Mouse (Mus musculus): ENCODE results near the gene Zpbp2. TPM values are rescaled to one million over a fixed set of nuclear protein-coding genes. Genes with fewer than 3 reads are reported as not detected.
"Not testable (repeated sequence)": the region's sequence is repeated elsewhere in the genome, so short reads cannot be mapped to it uniquely, and the experiment has no call there.

Zpbp2 gene
- polyA plus RNA-seq, 1 experiment, result not detected

DNA sequence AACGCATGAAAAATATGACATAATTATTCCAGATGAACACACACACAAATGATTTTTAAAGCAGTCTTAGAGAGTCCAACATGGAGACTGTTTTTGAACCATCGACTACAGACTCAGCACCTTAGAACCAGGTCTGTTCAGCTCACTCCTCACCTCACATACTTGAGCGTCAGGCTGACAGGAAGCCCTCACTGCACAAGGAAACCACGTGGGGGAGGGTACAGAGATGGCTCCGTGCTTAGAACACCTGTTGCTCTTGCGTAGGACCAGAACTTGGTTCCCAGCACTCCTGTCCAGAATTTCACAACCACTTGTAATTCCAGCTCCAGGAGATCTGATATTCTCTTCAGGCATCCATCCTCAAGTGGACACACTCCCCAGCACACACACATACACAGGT lies 44.1 kb downstream of the Zpbp2 start:
- no peak overlapping the region for H3K27ac ChIP-seq (ENCODE audit: insufficient read depth, low read depth, low read length)
- H3K4me3 ChIP-seq (ENCODE audit: insufficient read depth, low read depth, low read length), result no peak overlapping the region
- TF ChIP-seq POLR2A (IDR thresholded peaks at IDR 0.05; ENCODE audit: insufficient read depth, low read depth, low read length) (no peak), CTCF (IDR thresholded peaks at IDR 0.05; ENCODE audit: insufficient read depth, low read depth, low read length) (no peak)
- 71% methylated on average over 6 of the region's 6 CpGs for WGBS
- no peaks in the 10 kb centered on the region for H3K4me1 ChIP-seq (ENCODE audit: control insufficient read depth, insufficient read depth, low read length)

DNA sequence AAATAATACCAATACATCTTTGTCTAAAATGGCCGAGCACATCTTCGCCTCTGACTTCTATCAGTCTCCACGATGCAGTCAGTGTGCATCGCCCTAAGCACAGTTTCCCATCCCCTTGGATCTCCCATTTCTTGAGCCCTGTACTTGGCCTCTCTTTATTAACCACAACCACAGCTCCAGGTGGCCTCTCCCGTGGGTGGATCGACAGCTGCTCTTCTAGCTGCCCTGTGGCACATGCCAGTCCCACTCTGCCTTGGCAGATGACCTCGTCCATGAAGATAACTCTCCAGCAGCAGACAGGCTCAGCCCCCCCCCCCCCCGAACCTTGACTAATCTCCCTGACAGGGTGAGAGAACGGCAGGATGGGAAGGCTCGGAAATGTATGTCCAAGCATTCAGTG lies 44.6 kb downstream of the Zpbp2 start:
- TF ChIP-seq CTCF (IDR thresholded peaks at IDR 0.05; ENCODE audit: insufficient read depth, low read depth, low read length), result no peak
- TF ChIP-seq POLR2A (IDR thresholded peaks at IDR 0.05; ENCODE audit: insufficient read depth, low read depth, low read length), result no peak
- no peak overlapping the region for H3K4me3 ChIP-seq (ENCODE audit: insufficient read depth, low read depth, low read length)
- H3K4me1 ChIP-seq (ENCODE audit: control insufficient read depth, insufficient read depth, low read length), result no peaks in the 10 kb centered on the region
- 78% methylated on average over 10 of the region's 10 CpGs for WGBS
- no peak overlapping the region for H3K27ac ChIP-seq (ENCODE audit: insufficient read depth, low read depth, low read length)

DNA sequence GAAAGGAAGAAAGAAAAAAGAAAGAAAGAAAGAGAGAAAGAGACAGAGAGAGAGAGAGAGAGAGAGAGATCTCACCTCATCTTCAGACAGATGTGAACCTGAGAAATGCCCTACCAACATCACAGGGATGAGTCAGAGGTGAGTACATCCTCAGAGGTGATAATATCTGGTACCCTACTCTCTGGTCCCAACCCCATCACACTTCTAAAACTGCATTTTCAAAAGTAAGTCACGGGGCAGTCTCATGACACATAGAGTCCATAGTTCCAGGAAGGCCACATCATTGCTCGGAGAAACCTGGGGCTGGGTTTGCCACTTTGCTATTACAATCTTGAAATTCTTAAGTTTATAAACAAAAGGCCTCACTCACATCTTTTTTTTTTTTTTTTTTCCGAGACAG lies 45.1 kb downstream of the Zpbp2 start:
- Histone ChIP-seq H3K4me1 (ENCODE audit: control insufficient read depth, insufficient read depth, low read length) (no peaks in the 10 kb centered on the region), H3K4me3 (ENCODE audit: insufficient read depth, low read depth, low read length) (no peak overlapping the region), H3K27ac (ENCODE audit: insufficient read depth, low read depth, low read length) (no peak overlapping the region)
- TF ChIP-seq POLR2A (IDR thresholded peaks at IDR 0.05; ENCODE audit: insufficient read depth, low read depth, low read length), result no peak
- no peak for TF ChIP-seq CTCF (IDR thresholded peaks at IDR 0.05; ENCODE audit: insufficient read depth, low read depth, low read length)
- 73% methylated on average over 3 of the region's 3 CpGs for WGBS

DNA sequence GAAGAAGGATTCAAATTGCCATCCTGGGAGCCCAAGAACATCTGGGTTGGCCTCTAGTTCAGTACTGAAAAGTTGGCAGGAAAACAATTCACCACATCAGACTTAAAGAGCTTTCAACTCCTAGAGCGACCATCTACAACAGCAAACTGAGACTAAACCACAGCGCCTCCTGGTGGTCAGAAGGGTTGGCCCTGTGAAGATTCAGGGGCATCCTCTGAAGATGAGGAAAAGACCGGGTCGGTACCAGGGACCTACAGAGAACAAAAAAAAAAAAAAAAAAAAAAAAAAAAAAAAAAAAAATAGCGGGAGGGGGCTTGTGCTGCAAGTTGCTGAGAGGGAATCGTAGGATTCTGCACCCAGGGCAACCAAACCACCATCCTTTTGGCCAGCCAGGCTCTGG lies 46.5 kb downstream of the Zpbp2 start:
- Histone ChIP-seq H3K27ac (ENCODE audit: insufficient read depth, low read depth, low read length) (no peak overlapping the region), H3K4me3 (ENCODE audit: insufficient read depth, low read depth, low read length) (no peak overlapping the region), H3K4me1 (ENCODE audit: control insufficient read depth, insufficient read depth, low read length) (peaks cover 3% of the 10 kb centered on the region; the same call in 1 of the 2 replicates)
- TF ChIP-seq CTCF (IDR thresholded peaks at IDR 0.05; ENCODE audit: insufficient read depth, low read depth, low read length) (no peak), POLR2A (IDR thresholded peaks at IDR 0.05; ENCODE audit: insufficient read depth, low read depth, low read length) (no peak)
- WGBS, result 34% methylated on average over 5 of the region's 6 CpGs

DNA sequence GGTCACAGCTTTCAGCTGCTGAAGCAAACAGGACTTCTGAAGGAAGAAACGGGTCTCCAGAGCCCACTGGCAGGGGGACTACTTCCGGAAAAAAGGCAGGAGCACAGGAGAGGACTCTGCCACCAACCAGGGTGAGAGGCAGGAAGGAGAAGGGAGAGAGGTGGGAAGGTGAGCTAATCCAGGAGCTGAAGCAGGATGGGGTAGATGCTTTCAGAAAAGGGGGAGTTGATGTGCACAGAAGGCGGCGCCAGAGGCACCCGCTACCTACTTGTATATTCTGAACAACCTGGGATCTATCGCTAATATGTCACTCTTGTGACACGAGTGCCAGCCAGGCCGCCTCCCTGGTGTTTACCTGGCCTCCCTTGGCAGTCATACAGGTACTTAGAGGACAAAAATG lies 47.1 kb downstream of the Zpbp2 start, which contains the start of gene Lrrc3c:
Gene Lrrc3c (plus strand): TSS at position 301 of the 400 bp plus-strand sequence.
- TF ChIP-seq CTCF (IDR thresholded peaks at IDR 0.05; ENCODE audit: insufficient read depth, low read depth, low read length) (no peak), POLR2A (IDR thresholded peaks at IDR 0.05; ENCODE audit: insufficient read depth, low read depth, low read length) (no peak)
- Histone ChIP-seq H3K27ac (ENCODE audit: insufficient read depth, low read depth, low read length) (no peak within 1 kb of the TSS), H3K4me3 (ENCODE audit: insufficient read depth, low read depth, low read length) (no peak within 1 kb of the TSS), H3K4me1 (ENCODE audit: control insufficient read depth, insufficient read depth, low read length) (peaks cover 3% of the 10 kb centered on the region; the same call in 1 of the 2 replicates)
- 88% methylated on average over 8 of the region's 8 CpGs for WGBS

DNA sequence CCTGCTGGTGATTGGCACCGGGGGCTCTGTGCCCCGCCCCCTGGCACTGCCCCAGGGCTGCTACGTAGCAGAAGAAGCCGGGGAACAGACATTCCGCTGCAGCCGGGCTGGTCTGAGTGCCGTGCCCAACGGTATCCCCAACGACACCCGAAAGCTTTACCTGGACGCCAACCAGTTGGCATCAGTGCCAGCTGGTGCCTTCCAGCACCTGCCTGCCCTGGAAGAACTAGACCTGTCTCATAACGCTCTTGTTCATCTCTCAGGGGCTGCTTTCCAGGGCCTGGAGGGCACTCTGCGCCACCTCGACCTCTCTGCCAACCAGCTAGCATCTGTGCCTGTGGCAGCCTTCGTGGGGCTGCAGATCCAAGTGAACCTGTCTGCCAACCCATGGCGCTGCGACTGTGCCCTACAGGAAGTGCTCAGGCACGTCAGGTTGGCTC lies 48.0 kb downstream of the Zpbp2 start:
- Histone ChIP-seq H3K4me3 (ENCODE audit: insufficient read depth, low read depth, low read length) (no peak overlapping the region), H3K27ac (ENCODE audit: insufficient read depth, low read depth, low read length) (no peak overlapping the region), H3K4me1 (ENCODE audit: control insufficient read depth, insufficient read depth, low read length) (peaks cover 3% of the 10 kb centered on the region; the same call in 1 of the 2 replicates)
- TF ChIP-seq POLR2A (IDR thresholded peaks at IDR 0.05; ENCODE audit: insufficient read depth, low read depth, low read length), result no peak
- TF ChIP-seq CTCF (IDR thresholded peaks at IDR 0.05; ENCODE audit: insufficient read depth, low read depth, low read length), result no peak
- 28% methylated on average over 18 of the region's 18 CpGs for WGBS

DNA sequence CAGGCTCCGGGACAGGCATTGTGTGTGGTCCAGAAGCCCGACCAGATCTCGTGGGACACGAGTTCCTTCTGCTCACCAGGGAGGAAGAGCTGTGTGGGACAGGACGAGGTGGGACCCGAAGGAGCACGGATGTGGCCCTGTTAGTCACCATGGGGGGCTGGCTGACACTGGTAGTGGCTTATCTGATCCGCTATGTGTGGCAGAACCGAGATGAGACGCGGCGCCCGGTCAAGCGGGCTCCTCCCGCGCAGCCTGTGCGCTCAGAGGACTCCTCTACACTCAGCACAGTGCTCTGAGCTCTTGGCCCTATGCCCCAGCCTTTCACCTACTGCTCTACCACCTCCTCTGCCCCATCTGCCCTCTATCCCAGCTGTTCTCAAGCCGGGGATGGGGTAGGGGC lies 48.4 kb downstream of the Zpbp2 start:
- Histone ChIP-seq H3K27ac (ENCODE audit: insufficient read depth, low read depth, low read length) (no peak overlapping the region), H3K4me1 (ENCODE audit: control insufficient read depth, insufficient read depth, low read length) (peaks cover 3% of the 10 kb centered on the region; the same call in 1 of the 2 replicates), H3K4me3 (ENCODE audit: insufficient read depth, low read depth, low read length) (no peak overlapping the region)
- no peak for TF ChIP-seq CTCF (IDR thresholded peaks at IDR 0.05; ENCODE audit: insufficient read depth, low read depth, low read length)
- no peak for TF ChIP-seq POLR2A (IDR thresholded peaks at IDR 0.05; ENCODE audit: insufficient read depth, low read depth, low read length)
- WGBS, result 48% methylated on average over 18 of the region's 18 CpGs

DNA sequence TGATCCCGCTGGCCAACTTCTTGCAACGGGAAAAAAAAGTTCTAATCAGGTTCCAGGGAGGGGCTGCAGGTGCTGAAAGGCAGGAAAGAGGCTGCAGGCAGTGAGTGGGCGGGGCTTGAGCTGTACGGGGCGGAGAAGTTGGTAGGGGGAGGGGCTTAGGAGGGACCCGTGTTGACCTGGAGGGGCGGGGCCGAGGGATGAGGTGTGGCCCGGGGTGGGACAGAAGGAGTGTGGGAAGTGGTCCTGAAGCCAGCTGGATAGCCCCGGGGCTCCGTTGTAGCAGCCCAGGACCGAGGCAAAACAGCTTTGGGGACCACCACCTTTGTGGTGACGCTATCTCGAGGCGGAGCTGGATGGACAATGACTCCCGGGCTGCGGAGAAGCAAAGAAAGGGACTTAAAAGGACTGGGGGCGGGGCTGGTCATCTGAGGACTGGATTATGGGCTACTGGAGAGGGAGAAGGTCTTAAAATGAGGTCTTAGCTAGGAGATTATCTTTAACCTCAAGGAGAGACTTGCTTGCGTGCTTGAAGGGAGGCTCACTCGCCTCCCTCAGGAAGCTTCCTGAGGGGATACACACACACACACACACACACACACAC lies 51.3 kb downstream of the Zpbp2 start:
- 4% methylated on average over 20 of the region's 20 CpGs for WGBS
- no peak overlapping the region for H3K4me3 ChIP-seq (ENCODE audit: insufficient read depth, low read depth, low read length)
- TF ChIP-seq POLR2A (IDR thresholded peaks at IDR 0.05; ENCODE audit: insufficient read depth, low read depth, low read length) (no peak), CTCF (IDR thresholded peaks at IDR 0.05; ENCODE audit: insufficient read depth, low read depth, low read length) (no peak)
- H3K4me1 ChIP-seq (ENCODE audit: control insufficient read depth, insufficient read depth, low read length), result peaks cover 3% of the 10 kb centered on the region; the same call in 1 of the 2 replicates
- H3K27ac ChIP-seq (ENCODE audit: insufficient read depth, low read depth, low read length), result no peak overlapping the region

DNA sequence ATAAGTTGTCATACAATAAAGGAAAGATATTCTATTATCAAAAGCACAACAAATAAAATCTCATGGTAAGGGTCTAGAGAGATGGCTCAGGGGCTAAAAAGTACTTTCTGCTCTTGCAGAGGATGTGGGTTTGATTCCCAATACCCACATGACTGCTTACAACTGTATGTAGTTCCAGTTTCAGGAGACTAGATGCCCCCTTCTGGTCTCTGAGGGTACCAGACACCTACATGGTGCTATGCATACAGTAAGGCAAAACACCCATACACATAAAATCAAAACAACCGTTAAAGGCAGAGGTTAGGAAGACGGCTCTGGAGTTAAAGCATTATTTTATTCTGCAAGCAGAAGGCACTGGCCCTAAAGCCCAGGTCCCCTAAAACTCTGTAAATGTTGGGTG lies 53.1 kb downstream of the Zpbp2 start:
- 88% methylated on average over 2 of the region's 2 CpGs for WGBS
- Histone ChIP-seq H3K4me1 (ENCODE audit: control insufficient read depth, insufficient read depth, low read length) (peaks cover 3% of the 10 kb centered on the region; the same call in 1 of the 2 replicates), H3K4me3 (ENCODE audit: insufficient read depth, low read depth, low read length) (no peak overlapping the region), H3K27ac (ENCODE audit: insufficient read depth, low read depth, low read length) (no peak overlapping the region)
- TF ChIP-seq CTCF (IDR thresholded peaks at IDR 0.05; ENCODE audit: insufficient read depth, low read depth, low read length) (no peak), POLR2A (IDR thresholded peaks at IDR 0.05; ENCODE audit: insufficient read depth, low read depth, low read length) (no peak)

DNA sequence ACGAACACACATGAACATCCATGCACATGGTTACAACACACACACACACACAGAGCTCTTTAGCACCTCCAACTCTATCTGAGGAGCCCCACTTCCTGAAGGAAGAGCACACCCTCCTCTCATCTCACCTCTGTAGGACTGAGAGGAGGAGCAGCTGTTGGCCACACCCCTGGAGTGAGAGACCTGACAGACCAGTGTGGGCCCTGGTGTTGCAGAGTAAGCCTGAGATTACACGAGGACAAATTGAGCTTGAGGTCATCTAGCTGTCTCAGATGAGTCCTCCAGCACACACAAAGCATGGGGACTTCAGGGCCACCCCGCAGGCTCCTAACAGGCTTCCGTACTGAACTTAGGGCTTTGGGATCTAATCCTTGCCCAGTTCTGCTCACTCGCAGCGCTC lies 54.0 kb downstream of the Zpbp2 start:
- not testable (repeated sequence) for H3K27ac ChIP-seq (ENCODE audit: insufficient read depth, low read depth, low read length); H3K4me1 ChIP-seq (ENCODE audit: control insufficient read depth, insufficient read depth, low read length); H3K4me3 ChIP-seq (ENCODE audit: insufficient read depth, low read depth, low read length)
- 73% methylated on average over 6 of the region's 6 CpGs for WGBS
